Mouse (Mus musculus) heart, adult 9 months (tissue): ENCODE data around the gene Elane.
"Not testable (repeated sequence)": the region's sequence is repeated elsewhere in the genome, so short reads cannot be mapped to it uniquely, and the experiment has no call there.

Source experiments
- DNase-seq, 2 experiments: peaks; one replicate each; pipeline ENCODE4 v3.0.0; 2022; ENCODE audit warnings: low spot score in 2 of 2

Elane gene

GRCm38 (mm10) chr10:79880721-79881120 lies 5.3 kb upstream of the Elane start:
- DNase-seq = no peak

GRCm38 (mm10) chr10:79881981-79882380 lies 4.1 kb upstream of the Elane start:
- no peak for DNase-seq

GRCm38 (mm10) chr10:79883297-79884084 lies 2.6 kb upstream of the Elane start:
- DNase-seq = peak; percentile 47 to 77

DNA sequence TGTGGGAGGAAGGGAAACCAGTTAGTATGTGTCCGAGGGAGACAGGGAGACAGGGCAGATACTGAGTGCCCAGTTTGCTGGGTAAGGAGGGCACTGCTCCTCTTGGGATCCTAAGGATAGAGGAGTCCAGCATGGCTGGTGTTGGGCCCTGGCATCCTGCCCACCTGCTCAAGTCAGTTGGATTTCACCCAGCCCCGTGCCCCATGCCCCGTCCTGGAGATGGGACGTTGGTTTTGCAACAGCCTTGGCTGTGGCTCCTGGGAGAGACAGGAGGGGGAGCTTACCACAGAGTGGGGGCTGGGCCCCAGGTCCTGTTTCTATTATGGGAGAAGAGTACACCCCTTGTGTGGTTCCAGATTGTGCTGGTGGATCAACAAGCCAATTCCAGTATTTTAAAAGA lies 1.6 kb upstream of the Elane start:
- peak; percentile 49 to 77 for DNase-seq

GRCm38 (mm10) chr10:79884938-79885337 lies 1.1 kb upstream of the Elane start:
- not testable (repeated sequence) for DNase-seq

- DNase-seq = no peak
These were observed 564 bp downstream of the Elane start for GRCm38 (mm10) chr10:79886611-79887010.

GRCm38 (mm10) chr10:79889386-79889785 lies 3.3 kb downstream of the Elane start:
- DNase-seq = no peak

DNA sequence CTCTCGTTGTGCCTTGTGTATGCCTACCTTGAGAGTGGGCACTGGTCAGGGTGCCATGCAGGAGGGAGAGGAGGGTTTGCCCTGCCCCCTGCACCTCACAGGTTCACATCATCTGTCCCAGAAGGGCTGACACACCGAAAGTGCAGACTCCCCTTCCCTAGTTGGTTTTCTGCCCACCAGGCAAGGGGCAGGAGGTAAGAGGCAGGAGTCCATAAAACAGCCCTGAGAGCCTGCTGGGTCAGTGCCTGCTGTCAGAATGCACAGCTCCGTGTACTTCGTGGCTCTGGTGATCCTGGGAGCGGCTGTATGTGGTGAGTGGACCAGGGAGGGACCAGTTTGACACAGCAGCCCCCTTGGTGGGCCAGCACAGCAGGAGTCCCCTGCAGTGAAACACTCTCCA lies 4.6 kb downstream of the Elane start, which contains the start of gene Cfd:
Gene Cfd (plus strand): TSS at position 184 of the 400 bp plus-strand sequence.
- DNase-seq = no peak

DNA sequence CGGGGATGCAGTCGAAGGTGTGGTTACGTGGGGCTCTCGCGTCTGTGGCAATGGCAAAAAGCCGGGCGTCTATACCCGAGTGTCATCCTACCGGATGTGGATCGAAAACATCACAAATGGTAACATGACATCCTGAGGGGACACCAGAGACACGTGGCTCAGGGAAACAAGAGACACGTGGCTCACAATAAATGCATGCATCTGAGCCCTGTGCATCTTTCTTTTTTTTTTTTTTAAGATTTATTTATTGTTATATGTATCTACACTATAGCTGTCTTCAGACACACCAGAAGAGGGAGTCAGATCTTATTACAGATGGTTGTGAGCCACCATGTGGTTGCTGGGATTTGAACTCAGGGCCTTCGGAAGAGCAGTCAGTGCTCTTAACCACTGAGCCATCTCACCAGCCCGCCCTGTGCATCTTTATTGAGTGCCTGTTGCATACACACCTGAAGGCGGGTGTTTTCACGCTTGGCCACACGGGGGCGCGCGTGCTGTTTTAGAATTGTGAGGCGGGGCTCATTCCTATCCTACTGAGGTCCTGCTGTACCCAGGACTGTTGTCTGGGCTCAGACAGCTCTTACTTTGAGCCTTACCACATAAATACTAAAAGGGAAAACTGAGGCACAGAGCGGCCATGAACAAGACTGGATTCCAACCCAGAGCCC lies 6.5 kb downstream of the Elane start:
- DNase-seq = peak; percentile 49 to 68

DNA sequence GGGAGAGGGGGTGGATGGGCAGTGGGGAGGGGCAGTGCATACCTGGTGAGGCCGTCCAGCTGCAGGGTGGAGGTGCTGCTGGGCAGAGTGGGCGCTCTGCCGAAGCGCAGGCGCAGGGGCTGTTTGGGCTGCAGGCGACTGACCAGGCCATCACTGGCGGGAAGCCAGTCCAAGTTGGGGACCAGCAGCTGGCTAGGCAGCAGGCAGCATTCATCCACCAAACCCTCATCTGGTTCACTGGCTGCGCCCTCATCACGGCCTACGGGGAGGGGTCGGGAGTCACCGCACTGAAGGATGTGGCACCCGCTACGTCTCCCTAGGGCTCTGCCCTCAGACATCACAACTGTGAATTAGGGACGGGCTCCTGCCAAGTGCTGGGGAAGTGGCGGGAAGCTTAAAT lies 10.3 kb downstream of the Elane start:
- no peak for DNase-seq

DNA sequence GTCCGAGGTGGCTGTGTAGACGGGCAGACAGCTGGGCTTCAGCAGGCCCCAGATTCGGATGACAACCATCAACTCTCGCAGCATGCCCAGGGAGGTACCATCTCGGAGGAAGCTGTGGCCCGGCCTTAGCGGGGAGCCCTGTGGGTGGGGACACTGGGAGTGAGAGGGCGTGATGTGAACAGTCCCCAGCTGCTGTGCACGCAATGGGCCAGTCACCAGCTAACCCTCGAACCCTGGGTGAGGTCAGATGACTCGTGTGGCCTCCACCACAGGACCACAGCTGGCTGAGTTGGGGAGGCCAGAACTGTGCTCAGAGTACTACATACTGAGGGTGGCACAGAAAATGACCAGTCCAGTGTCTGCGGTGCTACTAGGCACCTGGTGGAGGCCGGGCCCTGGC lies 10.8 kb downstream of the Elane start:
- DNase-seq = no peak

GRCm38 (mm10) chr10:79897316-79898245 lies 11.5 kb downstream of the Elane start:
- DNase-seq = no peak

GRCm38 (mm10) chr10:79900951-79901410 lies 14.9 kb downstream of the Elane start:
- DNase-seq = no peak

- no peak for DNase-seq
These were observed 20.7 kb downstream of the Elane start for GRCm38 (mm10) chr10:79906712-79907111.

DNA sequence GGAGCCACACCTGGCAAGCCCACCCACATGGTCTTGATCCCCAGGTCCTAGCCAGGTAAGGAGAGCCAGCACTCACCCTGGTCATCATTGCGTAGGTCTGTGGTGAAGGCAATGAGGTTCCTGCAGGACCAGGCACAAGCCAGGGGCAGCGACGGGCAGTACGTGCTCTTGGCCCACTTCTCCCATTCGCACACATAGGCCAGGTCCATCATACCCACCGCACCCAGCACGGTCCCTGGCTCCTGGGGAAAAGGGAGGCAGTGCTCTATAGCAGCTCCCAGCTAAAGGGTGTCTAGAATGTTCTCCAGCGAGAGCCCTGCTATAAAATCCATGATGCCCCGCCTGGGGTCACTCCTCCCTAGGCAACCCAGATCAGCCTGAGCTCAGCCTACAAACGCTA lies 21.4 kb downstream of the Elane start:
- no peak for DNase-seq

DNA sequence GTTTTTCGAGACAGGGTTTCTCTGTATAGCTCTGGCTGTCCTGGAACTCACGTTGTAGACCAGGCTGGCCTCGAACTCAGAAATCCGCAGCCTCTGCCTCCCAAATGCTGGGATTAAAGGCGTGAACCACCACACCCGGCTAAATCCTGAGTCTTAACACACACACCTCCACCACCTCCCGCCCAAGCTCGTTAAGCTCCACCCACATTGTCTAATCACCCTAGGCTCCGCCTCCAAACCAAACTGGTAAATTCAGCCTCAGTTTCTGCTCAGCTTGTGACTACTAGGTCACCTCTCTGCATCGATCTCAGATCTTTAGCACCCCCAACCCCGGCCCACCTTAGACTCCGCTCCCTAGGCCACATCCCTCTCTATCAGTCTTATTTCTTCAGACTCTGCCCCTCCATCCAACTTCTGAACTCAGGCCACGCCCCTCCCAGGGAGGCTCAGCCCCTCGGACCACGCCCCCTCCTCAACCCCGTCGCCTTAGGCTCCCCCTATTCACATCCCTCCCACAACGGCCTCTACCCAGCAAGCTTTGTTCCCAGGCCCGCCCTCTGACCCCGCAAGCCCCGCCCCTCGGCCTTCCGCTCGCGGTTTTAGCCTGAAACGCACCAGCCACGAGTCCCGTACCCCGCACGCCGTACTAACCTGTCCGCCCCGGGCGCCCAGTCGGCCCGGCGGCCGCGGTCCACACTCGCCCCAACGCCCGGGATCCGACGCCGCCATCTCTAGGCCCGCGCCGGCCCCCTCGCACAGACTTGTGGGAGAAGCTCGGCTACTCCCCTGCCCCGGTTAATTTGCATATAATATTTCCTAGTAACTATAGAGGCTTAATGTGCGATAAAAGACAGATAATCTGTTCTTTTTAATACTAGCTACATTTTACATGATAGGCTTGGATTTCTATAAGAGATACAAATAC lies 22.4 kb downstream of the Elane start, which contains the start of gene Med16:
Gene Med16 (minus strand): TSS at position 757 of the 925 bp plus-strand sequence.
- peak; percentile 96 to 98 for DNase-seq

GRCm38 (mm10) chr10:79909092-79909922 lies 23.3 kb downstream of the Elane start:
- DNase-seq = peak; percentile 61 to 72

- DNase-seq = no peak
These were observed 24.5 kb downstream of the Elane start, which contains the start of gene Gm26602 for GRCm38 (mm10) chr10:79910556-79910955. Gm26602 (plus strand) TSS chr10:79910856.

DNA sequence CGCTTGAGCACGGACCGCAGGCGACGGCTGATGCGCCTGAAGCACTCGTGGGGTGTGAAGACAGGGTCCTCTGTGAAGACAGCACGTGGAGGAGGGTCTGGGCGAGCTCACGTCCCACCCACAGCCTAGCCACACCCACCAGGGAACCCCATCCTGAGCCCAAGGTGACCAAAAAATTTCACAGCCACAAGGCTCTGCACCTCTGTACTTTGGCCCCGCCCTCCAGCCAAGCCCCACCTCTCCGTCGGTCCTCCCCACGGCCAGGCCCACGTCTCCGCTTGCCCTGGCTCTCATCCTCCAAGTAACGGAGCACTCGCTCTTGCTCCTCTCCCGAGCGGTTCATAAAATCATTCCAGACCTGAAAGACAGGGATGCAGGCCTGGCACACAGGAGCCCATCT lies 26.4 kb downstream of the Elane start:
- DNase-seq = no peak
